Mouse (Mus musculus) lung, postnatal 0 days (tissue): ENCODE measurements at regions not wholly inside any gene's neighbourhood (a gene's known extent, or its start where the extent isn't known, plus 50 kb on each side); places are given as distances from the start of the nearest gene placed in this dataset.
"Not testable (repeated sequence)": the region's sequence is repeated elsewhere in the genome, so short reads cannot be mapped to it uniquely, and the experiment has no call there.

ENCODE experiments used
- ATAC-seq: fragments of 200-750 bp; cut with Nextera tagmentation; 2 replicates; pipeline ENCODE4 v1.8.0; 2017; ENCODE audit warnings: moderate library complexity
- DNase-seq: peaks from one replicate; pipeline ENCODE4 v3.0.0-alpha.2; 2016; ENCODE audit warnings: low spot score
- H3K27ac ChIP-seq: fragments of 300-500 bp; sonication (generic); 2 replicates; pipeline ENCODE4 v1.5.1; 2014; ENCODE audit warnings: antibody characterized with exemption, mild to moderate bottlenecking, low read length, mixed read lengths
- H3K27me3 ChIP-seq: fragments of 300-500 bp; sonication (generic); replicated peaks from 2 replicates; pipeline ENCODE4 v1.6.1; 2014; ENCODE audit warnings: low read length, mixed read lengths; ENCODE audit not compliant: insufficient read depth
- H3K36me3 ChIP-seq: fragments of 300-500 bp; sonication (generic); 2 replicates; pipeline ENCODE4 v1.6.1; 2014; ENCODE audit warnings: low read length, mixed read lengths; ENCODE audit not compliant: insufficient read depth
- H3K4me1 ChIP-seq: fragments of 300-500 bp; sonication (generic); 2 replicates; pipeline ENCODE4 v1.6.1; 2014; ENCODE audit warnings: antibody characterized with exemption, low read depth, low read length, mixed read lengths; ENCODE audit not compliant: insufficient read depth
- H3K4me2 ChIP-seq: fragments of 300-500 bp; sonication (generic); replicated peaks from 2 replicates; pipeline ENCODE4 v1.6.1; 2014; ENCODE audit warnings: low read depth, mild to moderate bottlenecking, low read length, moderate library complexity, mixed read lengths
- H3K4me3 ChIP-seq: fragments of 300-500 bp; sonication (generic); 2 replicates; pipeline ENCODE4 v1.5.1; 2014; ENCODE audit warnings: low read depth, low read length
- H3K9ac ChIP-seq: fragments of 300-500 bp; sonication (generic); replicated peaks from 2 replicates; pipeline ENCODE4 v1.6.1; 2014; ENCODE audit warnings: low read depth, mild to moderate bottlenecking
- H3K9me3 ChIP-seq: fragments of 300-500 bp; sonication (generic); 2 replicates; pipeline ENCODE4 v1.6.1; 2016; ENCODE audit warnings: low read length, mixed read lengths
- CTCF ChIP-seq: IDR thresholded peaks from 2 replicates; pipeline ENCODE4 v1.5.1; 2016; ENCODE audit warnings: antibody characterized with exemption, mild to moderate bottlenecking
- EP300 ChIP-seq: IDR thresholded peaks from 2 replicates; pipeline ENCODE4 v1.6.1; 2016; ENCODE audit warnings: antibody characterized with exemption, mild to moderate bottlenecking, control low read depth
- WGBS: fragments of 180-500 bp; shearing (Covaris S2); extraction: QIAGEN DNeasy Blood & Tissue Kit; methylation state at CpG from one replicate; pipeline ENCODE4 v1.1.7; 2014; 5-methylcytosine and 5-hydroxymethylcytosine counted together

DNA sequence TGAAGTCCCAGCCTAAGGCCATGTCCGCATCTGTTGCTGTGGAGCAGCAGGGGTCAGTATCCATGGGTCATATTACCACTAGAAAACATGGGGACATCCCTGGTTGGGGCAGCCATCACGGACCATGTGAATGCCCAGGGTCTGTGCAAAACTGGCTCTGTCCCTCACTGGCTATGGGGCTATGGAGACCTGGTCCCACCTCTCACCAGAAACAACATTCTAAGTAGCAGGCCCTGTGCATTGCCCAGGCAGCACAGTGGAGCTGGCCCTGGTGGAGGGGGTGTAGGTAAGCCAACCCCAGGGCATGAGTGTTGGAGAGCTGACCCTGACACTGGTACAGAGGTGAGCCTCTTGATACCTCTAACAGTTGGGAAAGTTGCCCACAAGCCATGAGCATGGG is 213.7 kb downstream of the Macc1 start:
- no peak overlapping the region for H3K27ac ChIP-seq
- no peaks in the 10 kb centered on the region for H3K4me1 ChIP-seq
- no peaks in the 10 kb centered on the region for H3K36me3 ChIP-seq
- H3K9me3 ChIP-seq = no peaks in the 10 kb centered on the region
- no peak overlapping the region for H3K9ac ChIP-seq
- WGBS = 70% methylated on average over 2 of the region's 2 CpGs
- no peak for ATAC-seq
- H3K27me3 ChIP-seq = no peaks in the 10 kb centered on the region
- TF ChIP-seq EP300 = no peak
- TF ChIP-seq CTCF = no peak
- DNase-seq = no peak
- H3K4me2 ChIP-seq = no peak overlapping the region
- H3K4me3 ChIP-seq = no peak overlapping the region

- H3K4me3 ChIP-seq, H3K9me3 ChIP-seq, DNase-seq, H3K9ac ChIP-seq, H3K27ac ChIP-seq, H3K4me1 ChIP-seq, H3K27me3 ChIP-seq, ATAC-seq, H3K4me2 ChIP-seq, H3K36me3 ChIP-seq: not testable (repeated sequence)
- WGBS = 66% methylated on average over 2 of the region's 2 CpGs
Observed at GRCm38 (mm10) chr12:119548376-119548775, 234.3 kb downstream of the Macc1 start.

DNA sequence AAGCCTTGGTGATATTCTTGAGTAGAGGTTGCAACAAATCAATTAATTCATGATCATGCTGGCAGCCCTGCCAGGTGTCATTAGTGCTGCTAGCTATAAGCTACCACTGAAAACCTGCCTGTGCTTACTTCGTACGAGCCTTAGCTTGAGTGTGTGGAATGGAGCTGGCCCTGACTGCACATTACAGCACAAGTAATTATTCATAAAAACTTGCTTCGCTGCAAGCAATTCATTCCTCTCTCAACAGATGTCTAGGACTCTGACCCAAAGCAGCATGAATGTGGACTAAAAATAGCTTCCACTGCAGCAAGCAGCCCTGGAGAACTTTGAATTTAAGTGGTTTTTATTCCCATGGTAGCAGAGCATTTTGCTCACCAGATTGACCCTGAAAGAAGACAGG is 262.6 kb downstream of the Macc1 start:
- TF ChIP-seq CTCF (no peak), EP300 (no peak)
- H3K4me3 ChIP-seq = no peak overlapping the region
- no peaks in the 10 kb centered on the region for H3K4me1 ChIP-seq
- H3K27ac ChIP-seq = no peak overlapping the region
- DNase-seq (peak; percentile 12), ATAC-seq (no peak)
- H3K36me3 ChIP-seq = no peaks in the 10 kb centered on the region
- 46% methylated on average over 3 of the region's 3 CpGs for WGBS
- H3K9ac ChIP-seq = no peak overlapping the region
- no peak overlapping the region for H3K4me2 ChIP-seq
- H3K27me3 ChIP-seq = no peaks in the 10 kb centered on the region
- H3K9me3 ChIP-seq = no peaks in the 10 kb centered on the region

GRCm38 (mm10) chr12:119577280-119577679 is 263.2 kb downstream of the Macc1 start:
- TF ChIP-seq CTCF (no peak), EP300 (no peak)
- Histone ChIP-seq H3K36me3 (no peaks in the 10 kb centered on the region), H3K4me2 (no peak overlapping the region), H3K4me3 (no peak overlapping the region), H3K9me3 (no peaks in the 10 kb centered on the region), H3K4me1 (no peaks in the 10 kb centered on the region), H3K27ac (no peak overlapping the region), H3K9ac (no peak overlapping the region), H3K27me3 (no peaks in the 10 kb centered on the region)
- DNase-seq (no peak), ATAC-seq (no peak)

DNA sequence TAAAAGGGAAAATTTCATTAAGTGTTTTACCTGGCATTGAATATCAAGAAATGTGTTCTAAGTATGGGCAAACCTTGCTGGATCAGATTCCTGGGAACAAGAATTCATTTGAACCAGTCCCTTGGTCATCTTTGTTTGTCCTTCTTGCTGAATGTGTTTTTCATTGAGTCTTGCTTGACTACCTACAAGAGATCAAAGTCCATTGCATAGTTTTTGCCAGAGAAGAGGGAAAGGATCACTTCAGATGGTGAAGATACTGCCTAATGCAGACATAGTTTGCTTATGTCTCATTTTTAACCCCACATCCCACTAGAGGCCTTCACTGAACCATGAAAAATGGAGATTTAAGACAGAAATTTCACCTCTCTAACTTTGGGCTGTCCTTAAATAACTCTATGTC is 287.3 kb downstream of the Macc1 start:
- no peak for ATAC-seq

GRCm38 (mm10) chr12:119624238-119624637 is 310.2 kb downstream of the Macc1 start:
- Histone ChIP-seq H3K4me2 (no peak overlapping the region), H3K9me3 (no peaks in the 10 kb centered on the region), H3K9ac (no peak overlapping the region), H3K27me3 (no peaks in the 10 kb centered on the region), H3K27ac (no peak overlapping the region), H3K4me1 (no peaks in the 10 kb centered on the region), H3K4me3 (no peak overlapping the region), H3K36me3 (no peaks in the 10 kb centered on the region)
- DNase-seq (no peak), ATAC-seq (no peak)
- TF ChIP-seq EP300 (no peak), CTCF (no peak)
- 41% methylated on average over 1 of the region's 1 CpGs for WGBS

More for the DNA sequence above, 287.3 kb downstream of the Macc1 start:
- TF ChIP-seq EP300 (no peak), CTCF (no peak)
- Histone ChIP-seq H3K27me3 (no peaks in the 10 kb centered on the region), H3K4me3 (no peak overlapping the region), H3K9ac (no peak overlapping the region), H3K4me2 (no peak overlapping the region), H3K36me3 (no peaks in the 10 kb centered on the region), H3K9me3 (no peaks in the 10 kb centered on the region), H3K4me1 (no peaks in the 10 kb centered on the region), H3K27ac (no peak overlapping the region)
- no peak for DNase-seq

GRCm38 (mm10) chr12:119655366-119655765 is 290.3 kb upstream of the Tmem196 start:
- Histone ChIP-seq H3K27me3 (no peaks in the 10 kb centered on the region), H3K4me3 (no peak overlapping the region), H3K27ac (no peak overlapping the region), H3K9me3 (no peaks in the 10 kb centered on the region), H3K4me2 (no peak overlapping the region), H3K9ac (no peak overlapping the region), H3K4me1 (no peaks in the 10 kb centered on the region), H3K36me3 (no peaks in the 10 kb centered on the region)
- ATAC-seq (no peak), DNase-seq (no peak)
- WGBS = 44% methylated on average over 2 of the region's 2 CpGs
- TF ChIP-seq EP300 = no peak
- TF ChIP-seq CTCF = no peak
